Mouse (Mus musculus): ENCODE measurements around the gene Lrrc4c.

The Lrrc4c gene

DNA sequence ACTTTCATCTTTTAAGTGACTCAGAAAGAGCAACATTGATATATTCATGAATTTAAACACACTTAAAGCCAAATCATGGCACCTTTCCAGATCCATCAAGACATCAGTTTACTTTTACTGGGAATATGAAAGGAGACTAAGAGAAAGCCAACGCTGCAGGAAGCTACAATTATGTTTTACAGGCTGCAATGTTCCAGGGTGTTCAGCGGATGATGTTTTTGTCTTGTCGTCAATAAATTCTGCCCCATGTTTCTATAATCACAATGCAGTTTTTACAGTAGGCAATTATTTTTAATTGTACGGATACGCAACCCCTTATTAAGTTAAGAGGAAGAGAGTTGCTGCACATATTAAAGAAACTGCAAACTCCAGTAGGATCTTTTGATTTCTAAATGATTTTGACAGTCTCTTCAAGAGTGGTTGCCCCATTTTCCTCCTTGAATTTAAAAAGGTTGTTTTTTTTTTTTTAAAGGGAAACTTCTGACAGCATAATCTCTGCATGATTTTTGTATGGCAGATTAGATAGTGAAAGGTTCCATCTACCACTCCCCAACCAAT, 532.9 kb downstream of the Lrrc4c start:
- no peak for DNase-seq (ENCODE audit: low spot score in 2 of 2)

- DNase-seq (ENCODE audit: low spot score in 2 of 2), result no peak
Observed at GRCm38 (mm10) chr2:96853797-96854196, 535.8 kb downstream of the Lrrc4c start.

DNA sequence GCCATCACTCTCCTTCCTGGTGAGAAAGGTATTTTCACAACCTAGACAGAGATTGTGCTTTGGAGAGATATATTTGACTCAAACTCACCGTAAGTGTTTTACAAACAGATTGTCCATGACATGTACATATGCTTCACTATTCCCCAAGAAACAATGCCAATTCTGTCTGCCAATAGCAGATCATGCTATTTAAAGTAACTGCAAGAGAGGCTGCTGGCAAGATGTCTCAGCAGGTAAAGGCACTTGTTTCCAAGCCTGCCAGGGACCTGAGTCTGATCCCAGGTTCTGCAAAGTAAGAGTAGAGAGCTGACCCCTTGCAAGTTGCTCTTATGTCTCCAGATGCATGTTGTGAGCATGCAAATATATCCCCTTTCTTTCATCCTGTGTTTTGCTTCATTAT, 558.1 kb downstream of the Lrrc4c start:
- DNase-seq (ENCODE audit: low spot score in 2 of 2), result no peak

- no peak for DNase-seq (ENCODE audit: low spot score in 2 of 2)
Observed at GRCm38 (mm10) chr2:96949531-96949930, 631.6 kb downstream of the Lrrc4c start.

- no peak for DNase-seq (ENCODE audit: low spot score in 2 of 2)
Observed at GRCm38 (mm10) chr2:96999521-96999920, 681.6 kb downstream of the Lrrc4c start.

DNA sequence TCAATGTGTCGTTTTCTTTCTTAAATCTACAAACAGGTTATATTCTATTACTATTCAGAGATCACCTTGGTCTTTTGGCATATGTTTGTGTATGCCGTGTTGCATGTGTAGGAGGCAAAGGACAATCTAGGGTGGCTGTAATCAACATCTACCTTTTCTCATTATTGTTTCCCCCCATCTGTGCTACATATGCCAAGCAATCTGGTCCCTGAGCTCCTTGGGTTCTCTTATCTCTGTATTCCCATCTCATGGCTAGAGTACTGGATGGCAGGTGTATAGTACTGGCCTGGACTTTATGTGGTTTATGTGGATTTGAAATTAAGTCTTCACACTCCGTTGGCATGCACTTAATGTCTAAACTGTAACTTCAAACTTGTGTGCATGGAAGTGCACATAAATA, 700.4 kb downstream of the Lrrc4c start:
- DNase-seq (ENCODE audit: low spot score in 2 of 2), result no peak

DNA sequence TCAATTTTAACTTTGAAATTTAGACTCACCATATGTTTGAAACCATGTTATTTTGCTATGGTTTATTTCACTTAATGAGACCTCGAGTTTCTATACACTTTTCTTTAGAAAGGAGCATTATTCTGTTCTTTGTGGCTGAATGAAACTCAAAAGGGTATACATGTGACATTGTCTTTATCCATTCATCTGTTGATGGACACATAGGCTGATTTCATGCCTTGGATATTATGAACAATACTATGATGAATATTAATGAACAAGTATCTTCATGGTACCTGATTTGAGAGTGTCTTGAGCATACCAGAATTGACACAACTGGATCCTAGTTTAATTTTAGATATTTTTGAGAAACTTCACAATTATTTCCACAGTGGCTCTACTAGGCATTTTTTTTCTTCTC, 709.0 kb downstream of the Lrrc4c start:
- no peak for DNase-seq (ENCODE audit: low spot score in 2 of 2)

- DNase-seq (ENCODE audit: low spot score in 2 of 2), result no peak
Observed at GRCm38 (mm10) chr2:97027585-97027984, 709.6 kb downstream of the Lrrc4c start.

GRCm38 (mm10) chr2:97036401-97036800, 718.4 kb downstream of the Lrrc4c start:
- DNase-seq (ENCODE audit: low spot score in 2 of 2), result no peak

GRCm38 (mm10) chr2:97037024-97037814, 719.2 kb downstream of the Lrrc4c start:
- no peak for DNase-seq (ENCODE audit: low spot score in 2 of 2)

DNA sequence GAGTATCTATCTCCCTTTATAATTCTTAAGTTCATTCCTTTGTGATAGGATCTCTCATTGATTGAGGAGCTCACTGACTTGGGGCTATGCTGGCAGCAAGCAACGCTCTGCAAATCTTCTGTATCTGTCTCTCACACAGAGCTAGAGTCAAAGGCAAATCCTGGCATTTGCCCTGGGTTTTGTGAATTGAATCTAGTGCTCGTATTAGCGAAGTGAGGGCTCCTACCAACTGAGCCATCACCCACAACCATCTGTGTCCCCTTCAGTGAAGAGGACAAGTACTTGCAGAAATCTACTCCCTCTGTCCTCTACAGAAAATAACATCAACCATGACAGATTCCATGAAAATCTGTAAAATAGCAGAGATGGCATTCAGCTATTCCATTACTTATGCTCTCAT, 726.0 kb downstream of the Lrrc4c start:
- DNase-seq (ENCODE audit: low spot score in 2 of 2), result no peak

DNA sequence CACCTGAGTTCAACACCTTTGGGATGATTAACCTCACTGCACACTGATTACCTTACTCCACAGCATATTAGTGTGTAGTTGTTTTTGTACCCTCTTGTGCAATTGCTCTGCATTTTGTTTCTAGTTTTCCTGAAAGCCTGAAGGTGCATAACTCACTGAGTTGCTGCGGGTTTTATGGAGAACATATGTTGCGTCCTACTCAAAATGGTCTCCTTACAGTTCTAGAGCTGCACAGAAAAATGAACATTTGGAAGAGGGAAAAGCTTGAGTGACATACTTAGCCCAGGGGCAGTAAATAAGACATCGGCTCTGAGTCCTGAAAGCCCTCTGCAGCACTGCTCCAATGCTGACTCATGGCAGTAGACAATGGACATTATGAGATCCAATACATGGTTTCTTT, 727.7 kb downstream of the Lrrc4c start:
- DNase-seq (ENCODE audit: low spot score in 2 of 2), result no peak

DNA sequence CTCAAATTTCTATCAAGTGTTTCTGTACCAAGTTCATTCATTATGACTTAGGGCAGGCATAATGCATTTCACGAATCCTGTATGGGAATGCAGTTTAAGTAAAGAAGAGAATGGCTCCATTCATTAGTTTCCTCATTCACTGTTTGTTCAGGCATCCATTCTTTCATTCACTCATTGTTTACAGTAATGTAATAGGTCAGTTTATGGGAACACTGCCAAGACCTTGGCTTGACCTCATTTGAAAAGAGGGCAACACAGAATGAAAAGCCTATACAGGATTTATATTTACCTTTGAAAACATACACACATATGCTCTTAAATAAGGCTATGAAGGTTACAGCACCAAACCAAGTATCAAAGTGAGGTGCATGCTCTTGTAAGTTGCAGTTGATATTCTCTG, 762.2 kb downstream of the Lrrc4c start:
- no peak for DNase-seq (ENCODE audit: low spot score in 2 of 2)

DNA sequence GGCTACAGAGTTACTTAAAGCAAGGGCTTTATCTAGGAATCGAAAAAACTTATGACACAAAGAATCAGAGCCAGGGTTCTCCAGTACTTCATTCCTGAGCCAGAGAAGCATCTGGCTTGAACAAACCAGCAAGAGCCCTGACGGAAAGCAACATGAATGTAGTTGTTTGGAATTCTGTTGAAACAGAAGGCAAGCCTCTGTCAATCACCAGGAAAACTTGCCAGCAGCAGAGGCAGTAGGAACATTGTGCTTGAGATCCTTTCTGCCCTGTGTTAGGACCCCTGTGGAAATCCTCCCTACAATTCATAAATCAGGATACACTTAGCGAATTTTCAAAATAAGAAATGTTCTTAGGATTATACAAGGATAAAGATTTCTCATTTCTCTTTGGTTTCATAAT, 780.0 kb downstream of the Lrrc4c start:
- DNase-seq (ENCODE audit: low spot score in 2 of 2), result no peak

GRCm38 (mm10) chr2:97103398-97104162, 785.6 kb downstream of the Lrrc4c start:
- DNase-seq (ENCODE audit: low spot score in 2 of 2), result no peak

DNA sequence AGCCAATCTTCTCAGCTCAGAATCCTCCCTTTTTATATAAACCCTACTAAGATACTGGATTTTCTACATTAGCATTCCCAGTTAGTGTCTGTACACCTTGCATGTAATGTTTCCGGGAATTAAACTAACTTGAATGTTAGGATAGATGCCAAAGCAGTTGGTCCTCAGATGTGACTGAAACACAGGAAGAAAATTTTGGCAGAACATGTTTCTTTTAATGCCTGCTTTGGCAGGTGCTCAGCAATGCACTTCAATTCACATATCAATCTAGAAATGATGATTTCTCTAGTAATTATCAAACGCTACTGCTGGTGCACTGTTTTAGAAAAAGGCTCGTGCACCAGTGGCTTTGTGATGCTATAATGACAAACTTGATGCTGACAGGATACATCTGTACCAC, 806.3 kb downstream of the Lrrc4c start:
- no peak for DNase-seq (ENCODE audit: low spot score in 2 of 2)

GRCm38 (mm10) chr2:97138454-97138853, 820.5 kb downstream of the Lrrc4c start:
- no peak for DNase-seq (ENCODE audit: low spot score in 2 of 2)

- DNase-seq (ENCODE audit: low spot score in 2 of 2), result no peak
Observed at GRCm38 (mm10) chr2:97151626-97152194, 833.7 kb downstream of the Lrrc4c start.

GRCm38 (mm10) chr2:97165745-97166144, 847.8 kb downstream of the Lrrc4c start:
- no peak for DNase-seq (ENCODE audit: low spot score in 2 of 2)

DNA sequence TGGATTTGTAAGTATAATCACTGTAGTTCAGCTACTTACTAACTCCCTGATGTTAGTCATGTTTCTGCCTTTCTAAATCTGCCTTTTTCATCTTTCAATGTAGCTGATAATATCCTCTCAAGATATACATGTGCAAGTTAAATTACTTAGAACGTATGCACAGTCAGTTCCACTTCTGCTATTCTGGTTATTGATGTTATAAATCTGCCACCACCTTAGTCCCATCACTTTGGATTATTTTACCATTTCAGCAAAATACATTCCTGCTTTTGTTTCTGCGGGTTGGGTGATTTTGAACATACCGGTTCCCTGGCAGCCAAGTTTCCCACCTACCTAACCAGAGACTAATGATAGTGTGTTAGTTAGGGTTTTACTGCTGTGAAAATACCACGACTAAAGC, 860.4 kb downstream of the Lrrc4c start:
- DNase-seq (ENCODE audit: low spot score in 2 of 2), result no peak

GRCm38 (mm10) chr2:97196968-97197606, 879.1 kb downstream of the Lrrc4c start:
- DNase-seq (ENCODE audit: low spot score in 2 of 2), result no peak

- DNase-seq (ENCODE audit: low spot score in 2 of 2), result peak; percentile 11 to 44
Observed at GRCm38 (mm10) chr2:97232966-97233365, 915.0 kb downstream of the Lrrc4c start.
